Mouse (Mus musculus) G1E (cell line): Measurements from ENCODE around the gene Ifitm2. TPM values are rescaled to one million over a fixed set of nuclear protein-coding genes. Genes with fewer than 3 reads are reported as not detected.

ENCODE experiments used
- ATAC-seq: 2 replicates; pipeline ENCODE4 v1.8.0; 2016; ENCODE audit warnings: mild to moderate bottlenecking; ENCODE audit not compliant: insufficient number of reproducible peaks, poor library complexity, low FRiP score, severe bottlenecking; ENCODE audit errors: extremely low read depth
- DNase-seq: peaks from one replicate; pipeline ENCODE4 v3.0.0; 2012; ENCODE audit warnings: low spot score
- H3K27me3 ChIP-seq: 2 replicates; pipeline ENCODE4 v1.6.1; 2012; ENCODE audit warnings: mild to moderate bottlenecking, low read length, inconsistent platforms; ENCODE audit not compliant: insufficient read depth
- H3K36me3 ChIP-seq: replicated peaks from 2 replicates; pipeline ENCODE3; 2012; ENCODE audit warnings: mild to moderate bottlenecking, inconsistent platforms
- H3K4me1 ChIP-seq: 2 replicates; pipeline ENCODE4 v1.6.1; 2012; ENCODE audit warnings: low read depth, low read length, inconsistent platforms, mixed read lengths; ENCODE audit not compliant: insufficient read depth
- H3K4me3 ChIP-seq: 2 replicates; pipeline ENCODE4 v1.5.1; 2012; ENCODE audit warnings: low read depth, mild to moderate bottlenecking, inconsistent platforms, low read length, moderate library complexity, mixed read lengths
- H3K9me3 ChIP-seq: replicated peaks from 2 replicates; pipeline ENCODE4 v1.6.1; 2012; ENCODE audit warnings: inconsistent platforms
- CTCF ChIP-seq: IDR thresholded peaks from 2 replicates; pipeline ENCODE4 v1.5.1; 2012; ENCODE audit warnings: low read depth, low read length, inconsistent platforms, mixed read lengths
- GATA1 ChIP-seq: IDR thresholded peaks from 2 replicates; pipeline ENCODE4 v1.6.1; 2012; ENCODE audit warnings: borderline replicate concordance, low read length, inconsistent platforms, mixed read lengths
- GATA2 ChIP-seq: IDR thresholded peaks from 2 replicates; pipeline ENCODE4 v1.6.1; 2012; ENCODE audit warnings: low read depth, low read length, inconsistent platforms, borderline replicate concordance
- POLR2AphosphoS5 ChIP-seq: IDR thresholded peaks from 2 replicates; pipeline ENCODE4 v1.6.1; 2012; ENCODE audit warnings: low read depth, low read length, inconsistent platforms; ENCODE audit not compliant: insufficient replicate concordance
- TAL1 ChIP-seq: conservative IDR thresholded peaks from 2 replicates; pipeline ENCODE4 v1.6.1; 2012; ENCODE audit warnings: low read depth, low read length, inconsistent platforms, mixed read lengths
- polyA plus RNA-seq: library from polyadenylated mRNA; stranded (reverse); fragments of >175 nt; gene quantifications from 2 replicates; pipeline ENCODE4 v1.2.3, GENCODE M21; 2012
- total RNA-seq, 2 experiments: library from RNA; stranded (forward) in 1 of 2; stranded (reverse) in 1 of 2; fragments of 200-1000 nt in 1 of 2; fragments of >200 nt in 1 of 2; fragmentation: Nextera tagmentation in 1 of 2; gene quantifications; 2 replicates each; pipeline ENCODE4 v1.2.3; 2014 to 2017

Ifitm2 gene
- total and polyA plus RNA-seq, 3 experiments = 161 to 256 (median 205) TPM

DNA sequence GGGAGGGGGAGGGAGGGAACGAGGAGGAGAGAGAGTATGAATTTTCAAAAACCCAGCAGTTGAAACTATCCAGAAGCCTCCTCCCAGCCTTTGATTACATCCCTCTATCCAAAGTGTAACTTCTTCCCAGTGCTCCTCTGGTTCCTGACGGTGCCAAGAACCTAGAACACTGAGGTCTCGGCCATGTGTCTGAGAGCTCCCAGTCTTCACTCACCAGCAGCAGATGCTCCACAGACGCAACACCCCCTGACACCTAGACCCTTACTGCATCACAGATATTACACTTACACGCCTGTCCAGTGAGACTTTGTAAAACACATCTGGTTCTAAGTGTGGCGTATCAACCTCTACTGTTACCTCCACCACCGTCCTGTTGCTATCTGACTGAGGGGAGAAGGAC is 3.3 kb downstream of the Ifitm2 start:
- Histone ChIP-seq H3K36me3 (peaks cover 53% of the 10 kb centered on the region), H3K9me3 (no peaks in the 10 kb centered on the region), H3K4me3 (no peak overlapping the region), H3K4me1 (peaks cover 61% of the 10 kb centered on the region), H3K27me3 (peaks cover 2% of the 10 kb centered on the region; the same call in 1 of the 2 replicates)
- no peak for DNase-seq
- TF ChIP-seq POLR2AphosphoS5 = no peak
- TF ChIP-seq CTCF = no peak
- no peak for TF ChIP-seq GATA1
- TF ChIP-seq GATA2 = no peak
- no peak for TF ChIP-seq TAL1
- no peak for ATAC-seq

DNA sequence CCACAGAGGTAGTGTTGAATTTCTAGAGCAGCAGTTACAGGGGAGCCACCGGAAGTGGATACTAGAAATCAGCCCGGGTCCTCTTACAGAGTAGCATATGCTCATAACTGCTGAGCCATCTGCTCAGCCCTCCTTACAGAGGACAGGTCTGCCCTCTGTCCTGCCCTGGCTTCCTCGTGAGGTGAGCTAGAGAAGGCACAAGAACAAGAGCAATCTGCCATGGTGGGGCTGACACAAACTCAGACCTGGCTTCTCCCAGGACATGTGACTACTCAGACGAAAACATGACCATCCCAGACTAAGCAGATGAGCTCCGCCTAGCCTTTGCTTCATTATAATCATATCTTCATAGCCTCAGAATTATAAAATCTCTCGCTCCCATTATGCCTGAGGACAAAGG is 4.0 kb downstream of the Ifitm2 start:
- H3K4me1 ChIP-seq = peaks cover 64% of the 10 kb centered on the region
- TF ChIP-seq POLR2AphosphoS5 (no peak), GATA2 (no peak), TAL1 (no peak), GATA1 (no peak), CTCF (no peak)
- peaks cover 60% of the 10 kb centered on the region for H3K36me3 ChIP-seq
- no peak for ATAC-seq
- no peak overlapping the region for H3K4me3 ChIP-seq
- H3K9me3 ChIP-seq = no peaks in the 10 kb centered on the region
- DNase-seq = no peak
- H3K27me3 ChIP-seq = peaks cover 2% of the 10 kb centered on the region; the same call in 1 of the 2 replicates

DNA sequence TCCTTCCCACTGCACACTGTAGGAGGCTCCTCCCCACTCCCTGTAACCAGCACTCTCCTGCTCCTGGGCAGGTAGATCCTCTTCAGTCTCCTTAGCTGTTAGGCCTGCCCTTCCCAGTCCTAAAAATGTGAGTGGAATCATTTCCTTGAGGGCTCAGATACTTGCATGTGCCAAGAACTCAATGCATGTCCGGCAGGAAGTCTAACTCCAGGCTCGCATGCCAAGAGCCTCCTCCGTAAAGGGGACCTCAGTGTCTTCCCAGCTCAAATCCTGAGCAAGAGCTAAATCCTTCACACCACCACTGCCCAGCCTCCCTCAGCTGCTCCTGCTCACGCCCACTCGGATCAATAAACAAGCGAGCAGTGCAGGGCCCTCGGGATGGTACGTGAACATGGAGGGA is 4.7 kb downstream of the Ifitm2 start:
- peaks cover 67% of the 10 kb centered on the region for H3K36me3 ChIP-seq
- H3K4me1 ChIP-seq = peaks cover 64% of the 10 kb centered on the region
- no peak for ATAC-seq
- no peak overlapping the region for H3K4me3 ChIP-seq
- DNase-seq = no peak
- peaks cover 2% of the 10 kb centered on the region for H3K27me3 ChIP-seq
- TF ChIP-seq GATA2 = no peak
- TF ChIP-seq CTCF = no peak
- TF ChIP-seq TAL1 = no peak
- TF ChIP-seq GATA1 = no peak
- no peak for TF ChIP-seq POLR2AphosphoS5
- H3K9me3 ChIP-seq = no peaks in the 10 kb centered on the region

DNA sequence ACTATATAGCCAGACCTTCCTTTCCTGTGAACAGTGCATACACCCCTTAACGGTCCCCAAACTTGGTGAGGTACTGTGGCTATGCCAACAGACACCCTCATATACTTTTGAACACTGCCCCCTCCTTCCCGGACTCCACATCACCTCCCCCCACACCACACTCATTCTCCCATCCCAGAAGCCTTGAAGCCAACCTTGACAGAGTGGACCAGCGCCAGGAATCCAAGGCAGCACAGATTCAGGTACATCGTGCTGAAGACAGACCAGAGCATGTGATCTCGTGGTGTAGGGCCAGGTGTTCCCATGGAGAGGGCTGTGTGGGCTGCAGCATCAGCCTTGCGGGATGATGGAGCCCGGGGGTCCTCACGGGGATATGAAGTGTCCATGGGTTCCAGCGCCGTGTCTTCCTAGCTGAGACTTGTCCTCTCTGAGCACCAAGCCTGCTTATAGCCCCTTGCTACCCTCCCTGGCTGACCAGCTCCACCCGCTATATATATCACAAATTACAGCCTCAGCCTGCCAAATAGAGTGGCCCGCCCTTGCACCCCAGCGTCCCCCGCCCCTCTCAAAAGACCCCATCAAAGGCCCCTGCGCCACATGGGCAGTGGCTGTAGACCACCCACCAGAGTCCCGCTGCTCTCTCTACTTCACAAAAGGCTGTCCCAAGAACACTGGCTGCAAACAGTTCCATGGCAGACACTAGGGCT is 5.8 kb downstream of the Ifitm2 start, which contains the start of gene Ifitm5:
Gene Ifitm5 (minus strand): TSS at position 468 of the 707 bp plus-strand sequence.
- Histone ChIP-seq H3K27me3 (peaks cover under 1% of the 10 kb centered on the region; the same call in 1 of the 2 replicates), H3K9me3 (no peaks in the 10 kb centered on the region), H3K36me3 (peaks cover 78% of the 10 kb centered on the region), H3K4me3 (no peak within 1 kb of the TSS), H3K4me1 (peaks cover 56% of the 10 kb centered on the region)
- ATAC-seq (no peak), DNase-seq (no peak)
- TF ChIP-seq TAL1 = no peak

DNA sequence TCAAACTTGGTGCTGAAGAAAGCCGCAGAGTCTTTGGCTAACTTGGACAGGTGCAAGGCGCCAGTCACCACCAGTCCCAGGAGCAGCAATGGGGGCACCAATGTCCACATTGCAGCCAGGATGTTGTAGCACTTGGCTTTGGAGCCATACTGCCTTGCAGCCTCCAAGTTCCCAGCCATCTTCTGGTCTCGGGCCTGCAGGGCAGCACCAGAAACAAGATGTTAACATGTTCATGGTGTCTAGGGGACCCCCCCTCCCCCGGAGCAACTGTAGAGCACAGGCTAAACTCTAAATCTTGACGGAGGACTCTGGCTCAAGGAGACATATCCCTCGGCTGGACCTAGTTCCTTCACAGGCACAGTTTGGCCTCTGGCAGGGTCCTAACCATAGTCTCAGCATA is 6.5 kb downstream of the Ifitm2 start:
- Histone ChIP-seq H3K4me3 (no peak overlapping the region), H3K9me3 (no peaks in the 10 kb centered on the region), H3K36me3 (peaks cover 85% of the 10 kb centered on the region), H3K4me1 (peaks cover 49% of the 10 kb centered on the region), H3K27me3 (no peaks in the 10 kb centered on the region; the same call in 1 of the 2 replicates)
- ATAC-seq (no peak), DNase-seq (no peak)
- no peak for TF ChIP-seq GATA1
- no peak for TF ChIP-seq POLR2AphosphoS5
- TF ChIP-seq TAL1 = no peak
- no peak for TF ChIP-seq GATA2
- TF ChIP-seq CTCF = no peak

DNA sequence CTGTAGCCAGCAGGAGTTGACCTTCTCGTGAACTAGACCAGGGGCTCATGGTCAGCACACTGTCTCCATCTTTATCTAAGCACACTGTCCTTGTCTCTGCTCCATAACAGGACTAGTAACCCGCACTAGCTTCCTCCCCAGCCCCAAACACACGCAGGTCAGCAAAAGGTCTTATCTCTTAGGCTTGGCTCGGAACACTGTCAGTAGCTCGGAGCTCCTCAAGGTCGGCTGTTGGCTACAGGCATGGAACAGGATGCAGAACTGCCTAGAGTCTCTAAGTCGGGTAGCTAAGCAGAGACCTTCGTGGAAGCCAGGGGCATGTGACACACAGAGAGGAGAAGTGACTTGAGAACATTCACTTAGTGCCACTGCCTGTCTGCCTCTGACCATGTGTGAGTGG is 7.6 kb downstream of the Ifitm2 start:
- Histone ChIP-seq H3K4me1 (peaks cover 49% of the 10 kb centered on the region), H3K27me3 (no peaks in the 10 kb centered on the region; the same call in 1 of the 2 replicates), H3K4me3 (no peak overlapping the region), H3K9me3 (no peaks in the 10 kb centered on the region), H3K36me3 (peaks cover 94% of the 10 kb centered on the region)
- ATAC-seq (no peak), DNase-seq (no peak)
- TF ChIP-seq POLR2AphosphoS5 (no peak), GATA1 (no peak), GATA2 (no peak), TAL1 (no peak), CTCF (no peak)
